ENCODE assay signal across 8 mouse cellular contexts in genomic region chr17:46782341-46783221, GRCm38 (mm10). TPM values are rescaled to one million over a fixed set of nuclear protein-coding genes. Genes with fewer than 3 reads are reported as not detected.
DNase-seq lines count a peak whose midpoint lies in the region; ATAC-seq and TF ChIP-seq lines count a peak whose summit lies in the region.

TSS of gene Rpl7l1 (minus strand) at chr17:46782672.

- WGBS in heart, embryonic 11.5 days (ENCODE audit: insufficient replicate concordance) = under 1% methylated on average over 44 of the region's 44 CpGs
- WGBS in kidney, embryonic 16.5 days = 1% methylated on average over 44 of the region's 44 CpGs
- WGBS in liver, adult 2 months = under 1% methylated on average over 44 of the region's 44 CpGs

- no peaks in the 10 kb centered on the region for H3K9me3 ChIP-seq in heart, embryonic 11.5 days (replicated peaks; ENCODE audit: control insufficient read depth, low read length)
- no peaks in the 10 kb centered on the region for H3K9me3 ChIP-seq in kidney, embryonic 16.5 days (ENCODE audit: low read length)

- H3K27me3 ChIP-seq in heart, embryonic 11.5 days (ENCODE audit: control insufficient read depth, insufficient read depth, low read length) = no peaks in the 10 kb centered on the region
- H3K27me3 ChIP-seq in kidney, embryonic 16.5 days (ENCODE audit: insufficient read depth, low read length) = no peaks in the 10 kb centered on the region
- no peaks in the 10 kb centered on the region for H3K27me3 ChIP-seq in liver, adult 2 months (ENCODE audit: control insufficient read depth, insufficient read depth, low read length)
- H3K27me3 ChIP-seq in myocyte (ENCODE audit: control insufficient read depth, insufficient read depth, insufficient read length) = no peaks in the 10 kb centered on the region
- H3K27me3 ChIP-seq in splenic B cell, adult 2 months (ENCODE audit: control insufficient read depth, insufficient read depth, low read length, poor library complexity, severe bottlenecking) = no peaks in the 10 kb centered on the region

- peak; percentile 87 for TF ChIP-seq POLR2A in liver, adult 2 months (IDR thresholded peaks at IDR 0.05; ENCODE audit: extremely low read depth, insufficient read depth, low read length)
- peak; percentile 82 for TF ChIP-seq POLR2A in myocyte (IDR thresholded peaks at IDR 0.05; ENCODE audit: insufficient read length, low read depth)

- peak within 1 kb of the TSS; percentile 69 for H3K4me2 ChIP-seq in heart, embryonic 11.5 days
- peak within 1 kb of the TSS; percentile 61 for H3K4me2 ChIP-seq in kidney, embryonic 16.5 days (replicated peaks; ENCODE audit: low read depth, low read length)
- peak within 1 kb of the TSS; percentile 93 for H3K4me2 ChIP-seq in myocyte (ENCODE audit: low read depth)

- H3K4me1 ChIP-seq in heart, embryonic 11.5 days (ENCODE audit: control insufficient read depth, insufficient read depth, low read length) = no peaks in the 10 kb centered on the region
- H3K4me1 ChIP-seq in kidney, embryonic 16.5 days (ENCODE audit: insufficient read depth, low read length) = peaks cover 11% of the 10 kb centered on the region
- H3K4me1 ChIP-seq in liver, adult 2 months (ENCODE audit: control insufficient read depth, insufficient read depth, low read length) = peaks cover 3% of the 10 kb centered on the region; the same call in 1 of the 2 replicates

- TF ChIP-seq CTCF in liver, adult 2 months (IDR thresholded peaks at IDR 0.05; ENCODE audit: low read depth, low read length) = peak; percentile 36; the same call in 1 of the 2 replicates

- H3K36me3 ChIP-seq in heart, embryonic 11.5 days (ENCODE audit: control insufficient read depth, insufficient read depth, low read length) = peaks cover 24% of the 10 kb centered on the region
- H3K36me3 ChIP-seq in kidney, embryonic 16.5 days (ENCODE audit: insufficient read depth, low read length) = peaks cover 32% of the 10 kb centered on the region
- H3K36me3 ChIP-seq in liver, adult 2 months (ENCODE audit: control insufficient read depth, insufficient read depth, low read length) = peaks cover 26% of the 10 kb centered on the region
- peaks cover 32% of the 10 kb centered on the region for H3K36me3 ChIP-seq in myocyte (ENCODE audit: control insufficient read depth, insufficient read depth)
- H3K36me3 ChIP-seq in splenic B cell, adult 2 months (ENCODE audit: control insufficient read depth, insufficient read depth, low read length, poor library complexity, severe bottlenecking) = peaks cover 11% of the 10 kb centered on the region

- peak within 1 kb of the TSS; percentile 85 for H3K27ac ChIP-seq in heart, embryonic 11.5 days (ENCODE audit: low read depth, low read length)
- H3K27ac ChIP-seq in kidney, embryonic 16.5 days (ENCODE audit: low read length) = peak within 1 kb of the TSS; percentile 92
- peak within 1 kb of the TSS; percentile 80 for H3K27ac ChIP-seq in liver, adult 2 months (replicated peaks; ENCODE audit: insufficient read depth, low read depth, low read length)

- peak; percentile 99 for ATAC-seq in erythroblast, adult 5-6 weeks (replicated peaks; ENCODE audit: low FRiP score, poor library complexity, severe bottlenecking)
- peak; percentile 85 for ATAC-seq in heart, embryonic 11.5 days (replicated peaks; ENCODE audit: insufficient number of reproducible peaks, low FRiP score, low TSS enrichment)
- peak; percentile 96 for ATAC-seq in kidney, embryonic 16.5 days (ENCODE audit: low FRiP score, low TSS enrichment)

- peak within 1 kb of the TSS; percentile 53 for H3ac ChIP-seq in myocyte (ENCODE audit: control insufficient read depth, insufficient read length)

- H3K79me2 ChIP-seq in liver, adult 2 months (ENCODE audit: control insufficient read depth, insufficient read depth, low read length) = peaks cover 12% of the 10 kb centered on the region; the same call in 1 of the 2 replicates
- H3K79me2 ChIP-seq in myocyte (ENCODE audit: control insufficient read depth, insufficient read depth) = peaks cover 37% of the 10 kb centered on the region

- peak within 1 kb of the TSS; percentile 77 for H3K4me3 ChIP-seq in heart, embryonic 11.5 days (ENCODE audit: low read depth, low read length)
- peak within 1 kb of the TSS; percentile 75 for H3K4me3 ChIP-seq in kidney, embryonic 16.5 days (ENCODE audit: low read length)
- peak within 1 kb of the TSS; percentile 67 for H3K4me3 ChIP-seq in liver, adult 2 months (ENCODE audit: insufficient read depth, low read depth, low read length)
- H3K4me3 ChIP-seq in myocyte = peak within 1 kb of the TSS; percentile 76

- H3K9ac ChIP-seq in heart, embryonic 11.5 days (ENCODE audit: low read depth, low read length) = peak within 1 kb of the TSS; percentile 88
- peak within 1 kb of the TSS; percentile 84 for H3K9ac ChIP-seq in kidney, embryonic 16.5 days (replicated peaks; ENCODE audit: low read length)
- H3K9ac ChIP-seq in liver, adult 2 months (ENCODE audit: low read depth, low read length) = peak within 1 kb of the TSS; percentile 95

- DNase-seq in B cell, adult 2 months = peak; percentile 94 to 95
- DNase-seq in brain, adult 2 months (ENCODE audit: low read depth, low spot score) = peak; percentile 96
- peak; percentile 82 for DNase-seq in liver, adult 2 months (ENCODE audit: extremely low read depth, low read depth, low spot score)
- DNase-seq in splenic B cell, adult 2 months (ENCODE audit: low read depth, low spot score) = peak; percentile 94

TF ChIP-seq in myocyte, 11 proteins besides CTCF, POLR2A, EP300 and RAD21:
- peak; percentile 84 for TF ChIP-seq POLR2AphosphoS2 (IDR thresholded peaks at IDR 0.05; ENCODE audit: insufficient read length, low read depth)
- no peak for TF ChIP-seq REST (IDR thresholded peaks at IDR 0.05; ENCODE audit: insufficient read depth, insufficient read length)

RNA-seq across cellular contexts. Expression of gene Rpl7l1, which starts in this region (rescaled TPM):
- total RNA-seq in erythroblast, adult 5-6 weeks (2015; ENCODE audit: low replicate concordance) = 21.1 and 22.7 TPM in 2 replicates
- total RNA-seq in erythroblast, adult 5-6 weeks (2017; ENCODE audit: low replicate concordance) = 19.1 and 46.3 TPM in 2 replicates
- polyA plus RNA-seq in heart, embryonic 11.5 days (2014; fragmentation: Nextera tagmentation; extraction: Ambion mirVana) = 115 and 116 TPM in 2 replicates
- polyA plus RNA-seq in kidney, embryonic 16.5 days (2015; fragmentation: Nextera tagmentation; extraction: Ambion mirVana) = 165 and 173 TPM in 2 replicates
- 41.2 and 43.6 TPM in 2 replicates for total RNA-seq in liver, adult 2 months (2014; rRNA removed)
- 21.6 and 24.6 TPM in 2 replicates for polyA plus RNA-seq in liver, adult 2 months (2012; rRNA removed)
- 74.3 TPM for polyA plus RNA-seq in myocyte (2012; fragmentation: generic; extraction: Trizol)

Comparison
In these comparisons a context has a peak if more than half of its experiments do, and no peak if none do; other contexts are left out.
1. Peak in every context shown above with its lines: DNase-seq, ATAC-seq, H3K4me3 ChIP-seq and H3K27ac ChIP-seq.